Mouse (Mus musculus) testis, adult 2 months (tissue): ENCODE measurements around the gene Prkn. TPM values are rescaled to one million over a fixed set of nuclear protein-coding genes. Genes with fewer than 3 reads are reported as not detected.

Source experiments
- H3K27ac ChIP-seq: fragments of 200-500 bp; 2 replicates; pipeline ENCODE4 v1.5.1; 2012; ENCODE audit warnings: low read depth, low read length; ENCODE audit not compliant: control insufficient read depth, insufficient read depth
- H3K27me3 ChIP-seq: fragments of 200-500 bp; 2 replicates; pipeline ENCODE4 v1.6.1; 2012; ENCODE audit warnings: mild to moderate bottlenecking, low read length, moderate library complexity; ENCODE audit not compliant: control insufficient read depth, insufficient read depth
- H3K36me3 ChIP-seq: fragments of 200-500 bp; 2 replicates; pipeline ENCODE4 v1.6.1; 2012; ENCODE audit warnings: mild to moderate bottlenecking, low read length; ENCODE audit not compliant: control insufficient read depth, insufficient read depth
- H3K4me1 ChIP-seq: fragments of 200-500 bp; 2 replicates; pipeline ENCODE4 v1.6.1; 2012; ENCODE audit warnings: low read length; ENCODE audit not compliant: control insufficient read depth, insufficient read depth
- H3K4me3 ChIP-seq: fragments of 200-500 bp; 2 replicates; pipeline ENCODE4 v1.5.1; 2012; ENCODE audit warnings: low read depth, mild to moderate bottlenecking, low read length, moderate library complexity, mixed read lengths; ENCODE audit not compliant: control insufficient read depth
- CTCF ChIP-seq: fragments of 200-500 bp; IDR thresholded peaks from 2 replicates; pipeline ENCODE4 v1.5.1; 2012; ENCODE audit warnings: low read depth, mild to moderate bottlenecking, inconsistent platforms, low read length, moderate library complexity; ENCODE audit not compliant: control insufficient read depth, insufficient read depth, insufficient replicate concordance
- POLR2A ChIP-seq: fragments of 200-500 bp; IDR thresholded peaks from 2 replicates; pipeline ENCODE4 v1.6.1; 2012; ENCODE audit warnings: low read depth, mild to moderate bottlenecking, inconsistent platforms, low read length, moderate library complexity; ENCODE audit not compliant: control insufficient read depth
- polyA plus RNA-seq: library from polyadenylated mRNA; depleted of rRNA; stranded (reverse); fragments of >200 nt; gene quantifications from 2 replicates; pipeline ENCODE4 v1.2.3, GENCODE M21; 2012

Gene Prkn
- polyA plus RNA-seq, 1 experiment = 13.2 TPM

DNA sequence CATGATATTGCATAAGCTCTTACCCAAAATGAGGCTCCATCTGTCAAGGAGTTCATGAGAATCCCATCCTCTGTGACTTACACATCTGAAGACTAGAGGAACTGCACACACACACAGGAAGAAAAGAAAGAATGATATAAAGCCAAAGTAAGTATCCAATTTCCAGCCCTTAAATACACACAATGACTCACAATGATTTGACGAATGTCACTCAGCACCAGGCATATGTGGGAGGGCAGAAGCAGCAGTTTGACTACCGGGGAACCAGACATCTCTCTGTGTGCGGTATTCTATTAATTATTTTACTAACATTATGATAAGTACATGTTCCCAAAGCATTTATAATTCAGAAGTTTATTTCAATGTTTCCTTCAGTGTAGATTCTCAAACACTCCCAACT is 780.6 kb downstream of the Prkn start:
- H3K4me1 ChIP-seq = no peaks in the 10 kb centered on the region
- TF ChIP-seq POLR2A (no peak), CTCF (no peak)
- no peaks in the 10 kb centered on the region for H3K27me3 ChIP-seq
- no peak overlapping the region for H3K27ac ChIP-seq
- H3K36me3 ChIP-seq = no peaks in the 10 kb centered on the region
- H3K4me3 ChIP-seq = no peak overlapping the region

DNA sequence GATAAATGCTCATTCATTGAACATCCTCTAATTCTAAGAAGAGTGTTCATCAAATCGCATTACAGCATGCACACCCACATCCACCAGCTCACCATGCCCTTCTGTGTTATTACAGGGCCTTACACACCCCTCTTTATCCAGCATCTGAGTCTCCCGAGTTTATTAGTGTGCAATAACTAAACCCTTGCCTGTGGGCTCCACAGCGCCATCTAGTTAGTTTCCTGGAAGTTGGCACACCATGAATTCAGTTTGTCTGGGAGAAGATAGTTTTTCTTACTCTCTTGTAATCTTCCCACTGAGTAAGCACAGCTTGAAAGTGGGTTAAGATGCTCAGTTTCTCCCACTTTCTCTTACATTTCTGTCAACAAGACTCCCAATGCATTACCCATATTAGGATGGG is 781.3 kb downstream of the Prkn start:
- TF ChIP-seq POLR2A (no peak), CTCF (no peak)
- H3K4me3 ChIP-seq = no peak overlapping the region

DNA sequence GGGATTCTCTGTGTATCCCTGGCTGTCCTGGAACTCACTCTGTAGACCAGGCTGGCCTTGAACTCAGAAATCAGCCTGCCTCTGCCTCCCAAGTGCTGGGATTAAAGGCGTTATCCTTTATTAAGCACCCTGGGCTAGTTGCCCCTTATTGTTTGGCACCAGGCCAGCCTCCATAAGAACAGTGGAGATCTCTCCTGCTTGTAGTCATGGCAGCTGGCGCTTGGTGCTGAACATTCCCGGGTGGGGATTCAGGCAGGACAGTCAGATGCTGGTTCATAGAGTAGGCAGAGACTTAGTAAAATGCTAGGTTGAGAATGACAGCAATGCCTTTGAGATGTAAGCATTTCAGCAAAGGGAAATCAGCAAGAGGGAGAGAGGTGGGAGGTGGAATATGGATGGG is 786.1 kb downstream of the Prkn start:
- no peak for TF ChIP-seq POLR2A
- TF ChIP-seq CTCF = no peak
- Histone ChIP-seq H3K27ac (no peak overlapping the region), H3K4me1 (no peaks in the 10 kb centered on the region), H3K4me3 (no peak overlapping the region), H3K36me3 (no peaks in the 10 kb centered on the region), H3K27me3 (no peaks in the 10 kb centered on the region)

More for the DNA sequence above, 781.3 kb downstream of the Prkn start:
- H3K4me1 ChIP-seq = no peaks in the 10 kb centered on the region
- no peak overlapping the region for H3K27ac ChIP-seq
- H3K36me3 ChIP-seq = no peaks in the 10 kb centered on the region
- no peaks in the 10 kb centered on the region for H3K27me3 ChIP-seq

DNA sequence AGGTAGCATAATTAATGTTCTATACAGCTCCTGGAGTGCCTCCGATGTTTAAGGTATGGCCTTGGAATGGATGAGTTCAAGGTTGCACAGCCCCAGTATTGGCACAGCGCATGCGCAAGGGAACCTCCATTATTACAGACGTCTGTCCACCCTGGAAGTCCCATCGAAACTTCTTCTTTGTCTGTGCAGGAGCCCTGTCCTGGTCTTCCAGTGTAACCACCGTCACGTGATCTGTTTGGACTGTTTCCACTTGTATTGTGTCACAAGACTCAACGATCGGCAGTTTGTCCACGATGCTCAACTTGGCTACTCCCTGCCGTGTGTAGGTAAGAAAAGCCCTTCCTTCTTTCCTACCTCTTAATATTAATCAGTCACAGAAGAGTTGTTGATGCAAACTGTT is 794.9 kb downstream of the Prkn start:
- TF ChIP-seq POLR2A = no peak
- no peak for TF ChIP-seq CTCF
- Histone ChIP-seq H3K36me3 (no peaks in the 10 kb centered on the region), H3K4me1 (no peaks in the 10 kb centered on the region), H3K27me3 (no peaks in the 10 kb centered on the region), H3K27ac (no peak overlapping the region), H3K4me3 (peak overlapping the region; percentile 29)

DNA sequence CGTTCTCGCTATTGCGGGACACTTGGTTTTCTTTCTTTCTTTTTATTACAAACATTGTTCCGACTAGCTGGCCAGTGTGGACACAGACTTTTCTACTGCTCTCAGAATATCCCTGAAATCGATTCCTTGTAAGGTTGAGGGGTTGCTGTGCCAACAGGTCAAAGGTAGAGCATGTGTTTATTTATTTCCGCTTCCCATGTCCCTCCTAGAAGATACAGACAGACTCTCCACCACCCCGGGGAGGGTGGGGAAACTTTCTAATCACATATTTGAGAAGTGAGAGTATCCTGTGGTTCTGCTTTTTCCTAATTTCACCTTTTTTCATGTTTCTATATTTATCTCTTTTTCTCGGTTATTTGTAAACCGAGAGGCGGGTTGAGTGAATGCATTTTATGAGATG is 797.5 kb downstream of the Prkn start:
- Histone ChIP-seq H3K27me3 (no peaks in the 10 kb centered on the region), H3K27ac (no peak overlapping the region), H3K4me3 (no peak overlapping the region), H3K36me3 (no peaks in the 10 kb centered on the region), H3K4me1 (no peaks in the 10 kb centered on the region)
- no peak for TF ChIP-seq POLR2A
- TF ChIP-seq CTCF = no peak

DNA sequence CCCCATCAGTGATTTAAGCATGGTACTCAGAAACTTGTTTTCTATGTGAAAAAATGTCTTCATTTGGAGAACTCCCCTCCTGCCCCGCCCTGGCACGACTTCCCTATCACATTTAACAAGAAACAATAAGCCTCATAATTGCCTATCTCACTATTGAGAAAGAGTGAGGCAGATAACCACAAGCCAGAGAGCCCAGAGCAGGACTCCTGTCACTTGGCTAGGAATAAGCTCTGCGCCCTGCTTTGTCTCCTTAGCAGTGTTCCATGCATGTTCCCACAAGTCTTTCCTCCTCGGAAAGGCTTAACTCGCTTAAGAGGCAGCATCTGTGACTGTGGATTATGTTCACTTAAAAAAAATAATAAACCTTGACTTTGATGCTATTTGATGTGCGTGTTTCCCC is 798.3 kb downstream of the Prkn start:
- no peaks in the 10 kb centered on the region for H3K27me3 ChIP-seq
- TF ChIP-seq POLR2A (no peak), CTCF (no peak)
- H3K4me1 ChIP-seq = no peaks in the 10 kb centered on the region
- H3K36me3 ChIP-seq = no peaks in the 10 kb centered on the region
- no peak overlapping the region for H3K27ac ChIP-seq
- H3K4me3 ChIP-seq = no peak overlapping the region

DNA sequence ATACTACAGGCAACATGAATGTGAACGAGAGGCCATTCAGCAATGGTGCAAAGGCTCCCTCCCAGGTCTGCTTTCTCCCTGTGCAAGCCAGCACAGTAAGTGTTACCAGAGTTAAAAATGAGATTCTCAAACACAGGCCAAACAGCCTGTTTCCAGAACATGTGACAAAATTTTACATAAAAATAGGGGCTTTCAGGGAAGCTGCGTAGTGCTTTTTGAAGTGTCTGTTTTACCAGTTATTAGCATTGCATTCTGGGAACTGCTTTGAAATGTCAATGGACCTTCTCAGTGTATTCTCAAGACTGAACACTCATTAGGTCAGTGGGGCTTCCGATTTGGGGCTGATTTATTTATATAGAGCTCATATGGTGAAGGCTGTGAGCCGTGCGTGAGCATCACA is 799.6 kb downstream of the Prkn start:
- Histone ChIP-seq H3K36me3 (no peaks in the 10 kb centered on the region), H3K4me3 (no peak overlapping the region), H3K4me1 (no peaks in the 10 kb centered on the region), H3K27ac (no peak overlapping the region), H3K27me3 (no peaks in the 10 kb centered on the region)
- TF ChIP-seq CTCF = no peak
- TF ChIP-seq POLR2A = no peak

DNA sequence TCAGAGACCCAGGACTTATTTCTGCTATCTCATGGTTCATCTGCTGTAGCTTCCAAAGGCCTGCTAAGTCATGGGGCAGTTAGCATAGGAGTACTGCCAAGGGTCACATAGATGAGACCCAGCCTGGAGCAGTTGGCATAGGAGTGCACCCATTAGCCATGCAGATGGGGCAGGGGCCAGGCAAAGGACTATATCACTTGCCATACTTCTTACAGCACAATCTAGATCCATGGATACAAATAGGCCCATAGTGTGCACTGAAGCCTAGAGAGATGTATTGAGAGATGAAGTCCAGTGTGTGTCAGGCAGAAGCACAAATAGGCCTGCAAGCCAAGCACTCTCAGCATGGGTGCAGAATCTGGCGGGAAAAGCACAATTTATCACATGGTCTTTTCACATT is 802.1 kb downstream of the Prkn start:
- H3K4me3 ChIP-seq = no peak overlapping the region

More for the DNA sequence above, 802.1 kb downstream of the Prkn start:
- Histone ChIP-seq H3K27ac (no peak overlapping the region), H3K4me1 (no peaks in the 10 kb centered on the region), H3K36me3 (no peaks in the 10 kb centered on the region), H3K27me3 (no peaks in the 10 kb centered on the region)
- TF ChIP-seq POLR2A = no peak
- no peak for TF ChIP-seq CTCF
